Mouse (Mus musculus) hindbrain, embryonic 11.5 days (tissue): ENCODE results near the gene Sdhaf3. TPM values are rescaled to one million over a fixed set of nuclear protein-coding genes. Genes with fewer than 3 reads are reported as not detected.

ENCODE experiments used
- ATAC-seq: fragments of 200-750 bp; cut with Nextera tagmentation; 2 replicates; pipeline ENCODE4 v1.8.0; 2017; ENCODE audit warnings: mild to moderate bottlenecking, moderate TSS enrichment, moderate library complexity; ENCODE audit not compliant: low FRiP score
- DNase-seq: peaks from one replicate; pipeline ENCODE4 v3.0.0-alpha.2; 2015; ENCODE audit warnings: low spot score
- H3K27ac ChIP-seq: fragments of 300-500 bp; sonication (generic); 2 replicates; pipeline ENCODE4 v1.5.1; 2014; ENCODE audit warnings: mild to moderate bottlenecking, low read depth, low read length
- H3K27me3 ChIP-seq: fragments of 300-500 bp; sonication (generic); 2 replicates; pipeline ENCODE4 v1.6.1; 2014; ENCODE audit warnings: mild to moderate bottlenecking, low read length, moderate library complexity, mixed read lengths; ENCODE audit not compliant: control insufficient read depth, insufficient read depth
- H3K36me3 ChIP-seq: fragments of 300-500 bp; sonication (generic); 2 replicates; pipeline ENCODE4 v1.6.1; 2014; ENCODE audit warnings: mild to moderate bottlenecking, low read length, moderate library complexity, mixed read lengths; ENCODE audit not compliant: control insufficient read depth, insufficient read depth
- H3K4me1 ChIP-seq: fragments of 300-500 bp; sonication (generic); replicated peaks from 2 replicates; pipeline ENCODE4 v1.6.1; 2014; ENCODE audit warnings: low read length, mixed read lengths; ENCODE audit not compliant: control insufficient read depth, insufficient read depth
- H3K4me2 ChIP-seq: fragments of 300-500 bp; sonication (generic); replicated peaks from 2 replicates; pipeline ENCODE4 v1.6.1; 2014; ENCODE audit warnings: mild to moderate bottlenecking, low read depth, low read length
- H3K4me3 ChIP-seq: fragments of 300-500 bp; sonication (generic); 2 replicates; pipeline ENCODE4 v1.5.1; 2014; ENCODE audit warnings: low read depth, low read length
- H3K9ac ChIP-seq: fragments of 300-500 bp; sonication (generic); 2 replicates; pipeline ENCODE4 v1.6.1; 2014; ENCODE audit warnings: low read depth, low read length
- H3K9me3 ChIP-seq: fragments of 300-500 bp; sonication (generic); 2 replicates; pipeline ENCODE4 v1.6.1; 2016; ENCODE audit warnings: low read length; ENCODE audit not compliant: control insufficient read depth
- WGBS: fragments of 180-500 bp; shearing (Covaris S2); extraction: QIAGEN DNeasy Blood & Tissue Kit; methylation state at CpG from one replicate; pipeline ENCODE4 v1.1.7; 2014; 5-methylcytosine and 5-hydroxymethylcytosine counted together
- polyA plus RNA-seq: library from polyadenylated mRNA; unstranded; fragments of >200 nt; fragmentation: Nextera tagmentation; extraction: Ambion mirVana; gene quantifications from 2 replicates; pipeline ENCODE4 v1.2.1, GENCODE M21; 2014

The Sdhaf3 gene
- 7.9 and 9.0 TPM in 2 replicates for polyA plus RNA-seq

GRCm38 (mm10) chr6:6955764-6956561 lies at the start of gene Sdhaf3:
Gene Sdhaf3 (plus strand): TSS chr6:6956004.
- Histone ChIP-seq H3K27ac (0 out of 2 replicates have a peak within 1 kb of the TSS, but pooled peaks have one; percentile 51), H3K4me2 (peak within 1 kb of the TSS; percentile 71), H3K27me3 (no peaks in the 10 kb centered on the region), H3K9ac (peak within 1 kb of the TSS; percentile 75), H3K36me3 (no peaks in the 10 kb centered on the region), H3K4me3 (peak within 1 kb of the TSS; percentile 68), H3K4me1 (no peaks in the 10 kb centered on the region), H3K9me3 (no peaks in the 10 kb centered on the region)
- DNase-seq (peak; percentile 98), ATAC-seq (peak; percentile 99)
- under 1% methylated on average over 52 of the region's 52 CpGs for whole genome bisulfite sequencing

GRCm38 (mm10) chr6:6909586-6909985 lies 46.2 kb upstream of the Sdhaf3 start:
- no peak overlapping the region for H3K4me2 ChIP-seq
- 85% methylated on average over 8 of the region's 8 CpGs for WGBS
- no peak overlapping the region for H3K4me3 ChIP-seq
- DNase-seq (no peak), ATAC-seq (no peak)
- H3K4me1 ChIP-seq = no peaks in the 10 kb centered on the region
- no peak overlapping the region for H3K27ac ChIP-seq
- no peaks in the 10 kb centered on the region for H3K36me3 ChIP-seq
- no peaks in the 10 kb centered on the region for H3K27me3 ChIP-seq
- no peak overlapping the region for H3K9ac ChIP-seq
- no peaks in the 10 kb centered on the region for H3K9me3 ChIP-seq

GRCm38 (mm10) chr6:6914304-6914703 lies 41.5 kb upstream of the Sdhaf3 start:
- no peaks in the 10 kb centered on the region for H3K36me3 ChIP-seq
- H3K27ac ChIP-seq = no peak overlapping the region
- H3K4me3 ChIP-seq = no peak overlapping the region
- H3K4me2 ChIP-seq = no peak overlapping the region
- ATAC-seq = no peak
- no peaks in the 10 kb centered on the region for H3K9me3 ChIP-seq
- no peaks in the 10 kb centered on the region for H3K4me1 ChIP-seq
- H3K9ac ChIP-seq = no peak overlapping the region
- H3K27me3 ChIP-seq = no peaks in the 10 kb centered on the region
- WGBS = 89% methylated on average over 1 of the region's 1 CpGs
- no peak for DNase-seq

- WGBS = 40% methylated on average over 5 of the region's 5 CpGs
- no peak overlapping the region for H3K27ac ChIP-seq
- no peak overlapping the region for H3K4me3 ChIP-seq
- no peaks in the 10 kb centered on the region for H3K36me3 ChIP-seq
- no peak overlapping the region for H3K4me2 ChIP-seq
- no peaks in the 10 kb centered on the region for H3K9me3 ChIP-seq
- H3K9ac ChIP-seq = no peak overlapping the region
- H3K4me1 ChIP-seq = no peaks in the 10 kb centered on the region
- ATAC-seq = peak; percentile 67; the same call in 1 of the 2 replicates
- DNase-seq = peak; percentile 64
- no peaks in the 10 kb centered on the region for H3K27me3 ChIP-seq
These were observed 40.8 kb upstream of the Sdhaf3 start for GRCm38 (mm10) chr6:6914849-6915525.

GRCm38 (mm10) chr6:6915526-6915915 lies 40.3 kb upstream of the Sdhaf3 start:
- Histone ChIP-seq H3K36me3 (no peaks in the 10 kb centered on the region), H3K27ac (no peak overlapping the region), H3K9ac (no peak overlapping the region), H3K27me3 (no peaks in the 10 kb centered on the region), H3K4me3 (no peak overlapping the region), H3K4me2 (no peak overlapping the region), H3K4me1 (no peaks in the 10 kb centered on the region), H3K9me3 (no peaks in the 10 kb centered on the region)
- DNase-seq (no peak), ATAC-seq (no peak)
- 54% methylated on average over 9 of the region's 9 CpGs for WGBS

- H3K4me1 ChIP-seq = no peaks in the 10 kb centered on the region
- H3K4me3 ChIP-seq = no peak overlapping the region
- no peak for ATAC-seq
- no peaks in the 10 kb centered on the region for H3K27me3 ChIP-seq
- H3K36me3 ChIP-seq = no peaks in the 10 kb centered on the region
- H3K9ac ChIP-seq = no peak overlapping the region
- no peaks in the 10 kb centered on the region for H3K9me3 ChIP-seq
- 97% methylated on average over 4 of the region's 4 CpGs for WGBS
- H3K4me2 ChIP-seq = no peak overlapping the region
- DNase-seq = no peak
- no peak overlapping the region for H3K27ac ChIP-seq
These were observed 38.5 kb upstream of the Sdhaf3 start for GRCm38 (mm10) chr6:6917334-6917733.

GRCm38 (mm10) chr6:6925264-6925663 lies 30.5 kb upstream of the Sdhaf3 start:
- no peaks in the 10 kb centered on the region for H3K36me3 ChIP-seq
- no peaks in the 10 kb centered on the region for H3K27me3 ChIP-seq
- DNase-seq (no peak), ATAC-seq (no peak)
- H3K27ac ChIP-seq = no peak overlapping the region
- H3K4me1 ChIP-seq = no peaks in the 10 kb centered on the region
- no peak overlapping the region for H3K4me2 ChIP-seq
- H3K9me3 ChIP-seq = no peaks in the 10 kb centered on the region
- H3K9ac ChIP-seq = no peak overlapping the region
- H3K4me3 ChIP-seq = no peak overlapping the region
- 50% methylated on average over 1 of the region's 1 CpGs for WGBS

- H3K4me1 ChIP-seq = no peaks in the 10 kb centered on the region
- 90% methylated on average over 4 of the region's 4 CpGs for WGBS
- H3K27me3 ChIP-seq = no peaks in the 10 kb centered on the region
These were observed 25.0 kb upstream of the Sdhaf3 start for GRCm38 (mm10) chr6:6930831-6931230.

GRCm38 (mm10) chr6:6931507-6931906 lies 24.3 kb upstream of the Sdhaf3 start:
- Histone ChIP-seq H3K36me3 (no peaks in the 10 kb centered on the region), H3K27me3 (no peaks in the 10 kb centered on the region), H3K4me2 (no peak overlapping the region), H3K9ac (no peak overlapping the region), H3K9me3 (no peaks in the 10 kb centered on the region), H3K4me1 (no peaks in the 10 kb centered on the region), H3K27ac (no peak overlapping the region), H3K4me3 (no peak overlapping the region)
- DNase-seq (no peak), ATAC-seq (no peak)
- 82% methylated on average over 4 of the region's 4 CpGs for WGBS

More at GRCm38 (mm10) chr6:6930831-6931230, 25.0 kb upstream of the Sdhaf3 start:
- Histone ChIP-seq H3K9ac (no peak overlapping the region), H3K4me3 (no peak overlapping the region), H3K27ac (no peak overlapping the region), H3K9me3 (no peaks in the 10 kb centered on the region), H3K36me3 (no peaks in the 10 kb centered on the region), H3K4me2 (no peak overlapping the region)
- ATAC-seq = no peak
- DNase-seq = no peak
